Mouse (Mus musculus): ENCODE data around the gene Neurl3.

DNA sequence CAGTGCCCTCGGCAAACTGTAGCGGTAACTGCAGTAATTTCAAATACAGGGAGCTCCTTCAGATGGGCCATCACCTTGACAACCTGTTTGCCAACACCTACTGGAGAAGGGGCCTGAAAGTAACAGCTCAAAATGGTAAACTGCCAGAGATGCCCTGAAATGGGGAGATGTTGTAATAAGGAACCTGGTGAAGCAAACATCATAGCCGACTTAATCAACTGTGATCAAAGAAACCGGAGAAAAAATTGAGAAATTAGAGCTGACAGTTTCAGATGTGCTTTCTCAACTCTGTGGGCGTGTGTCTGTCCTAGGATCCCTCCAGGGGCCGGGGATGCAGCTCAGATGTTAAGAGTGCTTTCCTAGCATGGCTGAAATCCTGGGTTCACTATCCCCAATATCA lies 41.3 kb downstream of the Neurl3 start:
- no peak for TF ChIP-seq EP300 (optimal IDR thresholded peaks at IDR 0.05)
- no peak for TF ChIP-seq CTCF (IDR thresholded peaks at IDR 0.05; ENCODE audit: low read depth)
